Mouse (Mus musculus) thymus, adult 2 months (tissue): ENCODE data around the gene Ano1.

Source experiments
- CTCF ChIP-seq: fragments of 200-500 bp; IDR thresholded peaks from 2 replicates; pipeline ENCODE4 v1.5.1; 2012; ENCODE audit warnings: mild to moderate bottlenecking, control low read depth, low read length, moderate library complexity, borderline replicate concordance; ENCODE audit not compliant: control insufficient read depth, poor library complexity, insufficient read depth; ENCODE audit errors: extremely low read depth
- POLR2A ChIP-seq: fragments of 200-500 bp; IDR thresholded peaks from 2 replicates; pipeline ENCODE4 v1.6.1; 2012; ENCODE audit warnings: mild to moderate bottlenecking, low read length, control low read depth, moderate library complexity; ENCODE audit not compliant: control insufficient read depth, poor library complexity, insufficient read depth; ENCODE audit errors: extremely low read depth

DNA sequence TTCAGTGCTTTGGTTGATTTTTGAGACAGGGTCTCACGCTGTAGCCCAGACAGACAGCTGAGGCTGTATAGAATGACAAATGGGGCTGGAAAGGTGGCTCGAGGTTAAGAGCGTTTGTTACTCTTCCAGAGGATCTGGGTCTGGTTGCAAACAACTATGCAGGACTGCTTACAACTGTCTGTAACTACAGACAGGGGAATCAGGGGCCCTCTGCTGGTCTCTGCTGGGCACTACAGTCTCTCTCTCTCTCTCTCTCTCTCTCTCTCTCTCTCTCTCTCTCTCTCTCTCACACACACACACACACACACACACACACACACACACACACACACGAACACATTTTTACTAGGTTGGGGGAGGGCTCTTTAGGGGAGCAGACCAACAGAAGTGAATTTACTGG is 168.2 kb downstream of the Ano1 start:
- no peak for TF ChIP-seq CTCF
- TF ChIP-seq POLR2A, result no peak
